Mouse (Mus musculus): ENCODE results near the gene Abhd14a.

GRCm38 (mm10) chr9:106482578-106483115 lies 35.2 kb upstream of the Abhd14a start:
- TF ChIP-seq CTCF (IDR thresholded peaks at IDR 0.05; ENCODE audit: low read depth): no peak
- no peak for TF ChIP-seq EP300 (IDR thresholded peaks at IDR 0.05; ENCODE audit: low read depth)

All from liver, postnatal 0 days (tissue).